Mouse (Mus musculus): ENCODE measurements around the gene Samm50. TPM values are rescaled to one million over a fixed set of nuclear protein-coding genes. Genes with fewer than 3 reads are reported as not detected.
A peak's percentile ranks its signal among the peaks of the same experiment; 100 is the strongest.
"Not testable (repeated sequence)": the region's sequence is repeated elsewhere in the genome, so short reads cannot be mapped to it uniquely, and the experiment has no call there.

Gene Samm50
- polyA plus RNA-seq (2014; fragmentation: Nextera tagmentation; extraction: Ambion mirVana), result 60.5 and 60.9 TPM in 2 replicates

DNA sequence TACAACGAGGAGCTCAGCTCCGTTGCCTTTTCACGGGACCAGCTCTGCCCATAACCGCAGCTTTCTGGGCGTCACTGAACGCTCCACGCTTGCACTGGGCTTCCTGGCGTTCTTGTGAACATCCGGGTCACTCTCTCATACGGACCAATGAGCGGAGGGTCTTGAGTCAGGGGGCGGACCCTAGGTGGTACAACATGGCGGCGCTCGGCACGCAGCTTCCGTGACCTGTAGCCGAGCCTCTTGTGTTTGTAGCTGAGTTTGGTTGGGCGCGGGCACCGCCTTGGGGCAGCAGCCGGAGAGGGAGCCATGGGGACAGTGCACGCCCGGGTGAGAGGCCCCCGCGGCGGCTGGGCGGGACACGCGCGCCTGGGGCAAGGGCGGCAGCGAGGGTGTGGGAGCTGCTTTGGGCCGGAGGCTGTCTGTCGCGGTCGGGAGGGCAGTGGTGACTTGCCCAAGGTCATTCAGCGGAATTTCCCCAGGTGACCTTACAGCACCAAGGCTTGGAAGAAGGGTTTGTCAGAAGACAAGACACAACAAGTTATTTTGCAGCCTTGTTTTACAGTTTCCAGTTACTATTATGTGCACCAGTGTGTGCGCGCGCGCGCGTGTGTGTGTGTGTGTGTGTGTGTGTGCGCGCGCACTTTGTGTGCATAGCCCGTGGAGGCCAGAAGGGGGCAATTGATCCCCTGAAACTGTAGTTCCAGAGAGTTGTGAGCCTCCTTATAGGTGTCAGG lies at the start of gene Samm50:
Gene Samm50, plus strand, starts transcription at position 184 of the 734 bp plus-strand sequence.
- Histone ChIP-seq H3K4me3 (ENCODE audit: low read depth, low read length) (peak within 1 kb of the TSS; percentile 92), H3K36me3 (ENCODE audit: control insufficient read depth, insufficient read depth, low read length) (peaks cover 17% of the 10 kb centered on the region), H3K4me2 (ENCODE audit: low read length) (peak within 1 kb of the TSS; percentile 76), H3K27ac (ENCODE audit: low read depth, low read length) (peak within 1 kb of the TSS; percentile 82), H3K4me1 (ENCODE audit: control insufficient read depth, insufficient read depth, low read length) (0 out of 2 replicates have a peak, but pooled peaks cover 4% of the 10 kb centered on the region), H3K27me3 (replicated peaks; ENCODE audit: control insufficient read depth, insufficient read depth, low read length) (no peaks in the 10 kb centered on the region), H3K9me3 (replicated peaks; ENCODE audit: control insufficient read depth, low read length) (no peaks in the 10 kb centered on the region), H3K9ac (ENCODE audit: low read length) (peak within 1 kb of the TSS; percentile 82)
- peak; percentile 98 for DNase-seq (ENCODE audit: low spot score)
- WGBS, result 3% methylated on average over 48 of the region's 48 CpGs
- peak; percentile 100 for ATAC-seq

DNA sequence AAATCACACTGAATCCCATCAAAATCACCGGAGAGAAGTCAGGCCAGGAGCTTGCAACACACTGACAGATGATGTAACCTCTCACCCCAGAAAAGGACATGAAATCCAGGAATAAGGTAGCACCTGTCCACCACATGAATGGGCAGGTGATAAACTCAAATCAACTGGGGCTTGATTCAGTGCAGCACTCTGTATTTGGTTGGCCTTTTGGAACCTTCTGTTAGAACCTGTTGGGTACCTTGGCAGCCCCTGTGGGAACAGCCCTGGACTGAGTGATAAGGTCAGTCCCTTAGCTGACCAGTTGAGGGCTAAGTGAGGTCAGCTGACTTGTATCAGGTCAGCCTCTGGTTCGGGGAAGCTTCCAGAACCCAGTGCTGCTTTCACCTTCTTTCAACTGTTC lies 35.9 kb upstream of the Samm50 start:
- Histone ChIP-seq H3K4me2 (ENCODE audit: low read length) (no peak overlapping the region), H3K9ac (ENCODE audit: low read length) (no peak overlapping the region), H3K27me3 (replicated peaks; ENCODE audit: control insufficient read depth, insufficient read depth, low read length) (no peaks in the 10 kb centered on the region), H3K36me3 (ENCODE audit: control insufficient read depth, insufficient read depth, low read length) (no peaks in the 10 kb centered on the region), H3K27ac (ENCODE audit: low read depth, low read length) (no peak overlapping the region), H3K9me3 (replicated peaks; ENCODE audit: control insufficient read depth, low read length) (no peaks in the 10 kb centered on the region), H3K4me1 (ENCODE audit: control insufficient read depth, insufficient read depth, low read length) (no peaks in the 10 kb centered on the region), H3K4me3 (ENCODE audit: low read depth, low read length) (no peak overlapping the region)
- ATAC-seq, result no peak
- no peak for DNase-seq (ENCODE audit: low spot score)
- 100% methylated on average over 2 of the region's 2 CpGs for whole genome bisulfite sequencing

DNA sequence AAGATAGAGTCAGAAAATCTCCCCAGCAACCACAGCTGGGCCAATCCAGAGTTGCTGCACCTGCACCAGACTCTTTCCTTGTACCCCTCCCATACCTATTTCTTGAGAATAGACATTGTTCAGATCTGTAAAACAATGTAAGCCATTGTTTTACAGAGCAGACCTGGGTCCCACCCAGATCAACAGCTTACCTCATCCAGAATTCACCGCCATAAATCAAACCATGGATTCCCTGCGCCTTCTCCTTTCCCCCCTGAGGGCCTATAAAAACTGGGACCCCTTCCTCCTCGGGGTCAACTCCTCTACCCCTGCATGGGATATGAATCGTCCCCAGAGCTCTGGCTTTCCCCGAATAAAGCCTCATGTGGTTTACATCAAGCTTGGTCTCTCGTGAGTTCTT lies 34.5 kb upstream of the Samm50 start:
- not testable (repeated sequence) for H3K27ac ChIP-seq (ENCODE audit: low read depth, low read length); H3K27me3 ChIP-seq (replicated peaks; ENCODE audit: control insufficient read depth, insufficient read depth, low read length); H3K9me3 ChIP-seq (replicated peaks; ENCODE audit: control insufficient read depth, low read length); H3K4me3 ChIP-seq (ENCODE audit: low read depth, low read length); H3K9ac ChIP-seq (ENCODE audit: low read length); H3K36me3 ChIP-seq (ENCODE audit: control insufficient read depth, insufficient read depth, low read length); H3K4me2 ChIP-seq (ENCODE audit: low read length); H3K4me1 ChIP-seq (ENCODE audit: control insufficient read depth, insufficient read depth, low read length); ATAC-seq; DNase-seq (ENCODE audit: low spot score)
- WGBS, result 92% methylated on average over 6 of the region's 6 CpGs

DNA sequence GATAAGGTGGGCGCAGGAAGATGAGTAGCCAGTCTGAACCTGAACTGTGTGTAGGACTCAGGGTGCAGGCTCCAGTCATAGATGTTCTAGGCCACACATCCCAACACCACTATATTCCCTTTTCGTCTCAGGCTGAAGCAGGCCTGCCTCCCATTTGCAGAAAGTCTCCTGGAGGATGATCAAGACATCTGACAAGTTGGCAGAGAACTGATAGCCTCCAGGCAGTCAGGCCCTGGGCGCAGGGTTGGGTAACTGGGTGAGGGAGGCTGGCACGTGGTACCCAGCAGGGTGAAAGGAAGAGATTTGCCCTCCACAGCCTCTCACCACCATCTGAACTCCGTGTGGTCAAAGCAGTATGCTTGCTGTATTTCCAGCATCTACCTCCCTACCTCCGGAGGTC lies 30.2 kb upstream of the Samm50 start:
- Histone ChIP-seq H3K9me3 (replicated peaks; ENCODE audit: control insufficient read depth, low read length) (no peaks in the 10 kb centered on the region), H3K27ac (ENCODE audit: low read depth, low read length) (no peak overlapping the region), H3K27me3 (replicated peaks; ENCODE audit: control insufficient read depth, insufficient read depth, low read length) (no peaks in the 10 kb centered on the region), H3K36me3 (ENCODE audit: control insufficient read depth, insufficient read depth, low read length) (no peaks in the 10 kb centered on the region), H3K4me1 (ENCODE audit: control insufficient read depth, insufficient read depth, low read length) (no peaks in the 10 kb centered on the region; the same call in 1 of the 2 replicates), H3K9ac (ENCODE audit: low read length) (no peak overlapping the region), H3K4me2 (ENCODE audit: low read length) (no peak overlapping the region), H3K4me3 (ENCODE audit: low read depth, low read length) (no peak overlapping the region)
- WGBS, result 79% methylated on average over 6 of the region's 6 CpGs
- DNase-seq (ENCODE audit: low spot score) (no peak), ATAC-seq (no peak)

DNA sequence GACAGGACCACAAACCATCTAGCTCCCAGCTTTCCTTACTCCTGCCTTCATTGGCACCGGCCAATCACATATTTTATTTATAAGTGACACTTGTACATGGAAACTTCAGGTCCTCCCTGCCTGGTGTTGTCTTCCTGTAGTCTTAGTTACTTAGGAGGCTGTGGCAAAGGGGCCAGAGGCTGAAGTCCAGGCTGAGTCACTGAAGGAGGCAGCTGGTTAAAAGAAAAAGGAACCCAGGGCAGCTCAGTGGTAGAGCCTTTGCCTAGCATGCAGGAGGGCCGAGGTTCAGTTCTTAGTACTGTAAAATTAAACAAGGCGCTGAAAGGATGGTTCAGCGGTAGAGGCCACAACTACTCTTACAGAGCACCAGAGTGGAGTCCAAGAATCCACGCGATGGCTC lies 25.2 kb upstream of the Samm50 start:
- peaks cover 10% of the 10 kb centered on the region for H3K4me1 ChIP-seq (ENCODE audit: control insufficient read depth, insufficient read depth, low read length)
- no peaks in the 10 kb centered on the region for H3K27me3 ChIP-seq (replicated peaks; ENCODE audit: control insufficient read depth, insufficient read depth, low read length)
- ATAC-seq (no peak), DNase-seq (ENCODE audit: low spot score) (no peak)
- no peak overlapping the region for H3K9ac ChIP-seq (ENCODE audit: low read length)
- no peak overlapping the region for H3K27ac ChIP-seq (ENCODE audit: low read depth, low read length)
- WGBS, result 66% methylated on average over 6 of the region's 6 CpGs
- H3K9me3 ChIP-seq (replicated peaks; ENCODE audit: control insufficient read depth, low read length), result no peaks in the 10 kb centered on the region
- H3K4me3 ChIP-seq (ENCODE audit: low read depth, low read length), result no peak overlapping the region
- peak overlapping the region; percentile 98; the same call in 1 of the 2 replicates for H3K4me2 ChIP-seq (ENCODE audit: low read length)
- H3K36me3 ChIP-seq (ENCODE audit: control insufficient read depth, insufficient read depth, low read length), result no peaks in the 10 kb centered on the region

DNA sequence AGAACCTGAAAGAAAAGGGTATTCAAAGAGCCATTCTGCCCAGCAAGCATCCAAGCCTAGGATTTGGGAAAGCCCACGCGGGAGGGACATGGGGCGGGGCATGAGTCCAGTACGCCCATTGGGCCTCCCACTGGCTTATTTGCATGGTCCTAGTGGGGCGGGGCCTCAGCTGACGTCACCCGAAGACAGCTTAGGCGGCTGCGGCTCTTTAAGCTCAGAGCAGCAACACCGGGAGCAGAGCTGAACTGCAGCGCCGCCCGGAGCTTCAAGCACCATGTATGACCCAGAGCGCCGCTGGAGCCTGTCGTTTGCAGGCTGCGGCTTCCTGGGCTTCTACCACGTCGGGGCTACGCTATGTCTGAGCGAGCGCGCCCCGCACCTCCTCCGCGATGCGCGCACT lies 24.4 kb upstream of the Samm50 start, which contains the start of gene Pnpla3:
Gene Pnpla3, plus strand, starts transcription at position 238 of the 400 bp plus-strand sequence.
- peak within 1 kb of the TSS; percentile 33; the same call in 1 of the 2 replicates for H3K27ac ChIP-seq (ENCODE audit: low read depth, low read length)
- no peaks in the 10 kb centered on the region for H3K36me3 ChIP-seq (ENCODE audit: control insufficient read depth, insufficient read depth, low read length)
- ATAC-seq (peak; percentile 98), DNase-seq (ENCODE audit: low spot score) (peak; percentile 99)
- H3K4me2 ChIP-seq (ENCODE audit: low read length), result peak within 1 kb of the TSS; percentile 98
- H3K4me1 ChIP-seq (ENCODE audit: control insufficient read depth, insufficient read depth, low read length), result peaks cover 10% of the 10 kb centered on the region
- peak within 1 kb of the TSS; percentile 76 for H3K9ac ChIP-seq (ENCODE audit: low read length)
- H3K27me3 ChIP-seq (replicated peaks; ENCODE audit: control insufficient read depth, insufficient read depth, low read length), result no peaks in the 10 kb centered on the region
- H3K4me3 ChIP-seq (ENCODE audit: low read depth, low read length), result peak within 1 kb of the TSS; percentile 55
- WGBS, result 0% methylated on average over 28 of the region's 28 CpGs
- H3K9me3 ChIP-seq (replicated peaks; ENCODE audit: control insufficient read depth, low read length), result no peaks in the 10 kb centered on the region

DNA sequence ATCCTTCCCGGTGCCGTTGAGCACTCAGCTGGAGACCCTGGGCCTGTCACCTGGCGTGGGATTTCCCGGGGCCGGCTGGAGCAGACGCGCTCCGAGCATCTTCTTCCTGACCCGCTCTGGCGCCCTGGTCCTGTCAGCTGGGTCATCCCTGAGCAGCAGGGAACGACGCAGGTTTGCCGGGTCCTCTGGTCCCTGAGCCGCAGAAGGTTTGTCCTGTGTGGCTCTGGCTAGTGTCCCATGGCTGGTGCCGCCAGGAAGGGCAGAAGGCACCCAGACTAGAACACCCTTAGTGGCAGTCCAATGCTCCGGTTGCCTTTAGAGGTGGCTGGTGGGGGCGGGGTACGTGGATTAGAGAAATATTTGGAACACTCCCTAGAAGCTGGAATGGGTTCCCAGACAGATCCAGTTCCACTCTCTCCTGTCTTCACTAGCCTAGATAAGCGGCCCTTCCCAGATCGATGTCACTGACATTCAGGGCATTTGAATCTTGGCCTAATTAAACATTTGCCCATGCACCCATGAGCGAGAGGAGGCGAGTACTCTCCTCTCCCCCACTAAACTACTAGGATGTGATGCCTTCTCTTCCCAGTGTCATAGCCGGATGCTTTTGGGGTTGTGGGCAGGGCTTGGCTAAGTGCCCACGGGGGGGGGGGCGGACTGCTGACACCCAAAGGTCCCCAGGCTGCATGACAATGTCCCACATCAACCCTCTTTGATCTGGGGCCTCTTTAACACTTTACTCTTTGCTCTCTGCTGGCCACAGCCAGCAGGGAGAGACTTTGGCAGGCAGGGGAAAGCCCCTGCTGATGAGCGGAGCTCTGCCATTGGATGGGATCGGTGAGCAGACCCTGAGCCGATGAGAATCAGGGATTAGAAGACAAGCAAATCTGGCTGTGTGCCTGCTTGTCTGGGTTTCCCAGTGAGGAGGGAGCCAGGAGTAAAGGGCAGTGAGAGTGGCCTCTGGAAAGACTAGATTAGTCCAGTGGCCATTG lies 23.6 kb upstream of the Samm50 start:
- H3K4me2 ChIP-seq (ENCODE audit: low read length), result peak overlapping the region; percentile 98
- H3K4me3 ChIP-seq (ENCODE audit: low read depth, low read length), result peak overlapping the region; percentile 55
- DNase-seq (ENCODE audit: low spot score), result peak; percentile 85
- H3K36me3 ChIP-seq (ENCODE audit: control insufficient read depth, insufficient read depth, low read length), result no peaks in the 10 kb centered on the region
- H3K9ac ChIP-seq (ENCODE audit: low read length), result peak overlapping the region; percentile 76
- no peaks in the 10 kb centered on the region for H3K27me3 ChIP-seq (replicated peaks; ENCODE audit: control insufficient read depth, insufficient read depth, low read length)
- no peaks in the 10 kb centered on the region for H3K9me3 ChIP-seq (replicated peaks; ENCODE audit: control insufficient read depth, low read length)
- peaks cover 10% of the 10 kb centered on the region for H3K4me1 ChIP-seq (ENCODE audit: control insufficient read depth, insufficient read depth, low read length)
- H3K27ac ChIP-seq (ENCODE audit: low read depth, low read length), result peak overlapping the region; percentile 33; the same call in 1 of the 2 replicates
- WGBS, result 2% methylated on average over 28 of the region's 28 CpGs
- peak; percentile 27 for ATAC-seq

DNA sequence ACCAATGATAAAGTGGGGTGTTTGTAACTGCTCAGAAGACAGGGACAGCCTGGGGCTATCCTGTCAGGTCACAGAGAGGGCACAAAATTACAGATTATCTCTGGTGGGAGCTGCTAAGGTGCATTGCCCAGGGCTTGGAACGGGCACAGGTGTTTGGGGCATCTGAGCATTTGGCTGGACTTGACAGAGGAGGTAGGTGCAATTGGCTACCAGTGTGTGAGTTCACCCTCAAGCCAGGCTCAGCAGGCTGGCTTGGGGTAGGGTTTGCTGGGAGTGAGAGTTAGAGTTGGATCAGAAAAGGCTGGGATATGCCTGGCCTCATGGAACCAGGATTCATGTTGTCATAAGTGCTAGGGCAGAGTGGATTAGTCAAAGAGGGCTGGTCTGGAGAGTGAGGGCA lies 22.5 kb upstream of the Samm50 start:
- DNase-seq (ENCODE audit: low spot score) (no peak), ATAC-seq (no peak)
- WGBS, result 75% methylated on average over 1 of the region's 1 CpGs
- H3K27ac ChIP-seq (ENCODE audit: low read depth, low read length), result no peak overlapping the region
- no peaks in the 10 kb centered on the region for H3K36me3 ChIP-seq (ENCODE audit: control insufficient read depth, insufficient read depth, low read length)
- H3K9me3 ChIP-seq (replicated peaks; ENCODE audit: control insufficient read depth, low read length), result no peaks in the 10 kb centered on the region
- no peak overlapping the region for H3K4me3 ChIP-seq (ENCODE audit: low read depth, low read length)
- H3K27me3 ChIP-seq (replicated peaks; ENCODE audit: control insufficient read depth, insufficient read depth, low read length), result no peaks in the 10 kb centered on the region
- H3K9ac ChIP-seq (ENCODE audit: low read length), result no peak overlapping the region
- H3K4me1 ChIP-seq (ENCODE audit: control insufficient read depth, insufficient read depth, low read length), result peaks cover 10% of the 10 kb centered on the region
- H3K4me2 ChIP-seq (ENCODE audit: low read length), result no peak overlapping the region

All from forebrain, embryonic 14.5 days (tissue).